Mouse (Mus musculus): ENCODE measurements around the gene Tmem255b.

GRCm38 (mm10) chr8:13475892-13476291 lies 40.9 kb downstream of the Tmem255b start:
- TF ChIP-seq CTCF (IDR thresholded peaks at IDR 0.05; ENCODE audit: extremely low read depth, insufficient read depth, insufficient read length, insufficient replicate concordance) (no peak), POLR2A (IDR thresholded peaks at IDR 0.05; ENCODE audit: low read depth, low read length) (no peak)

Measured in spleen, adult 2 months (tissue).